In the genomic region with DNA sequence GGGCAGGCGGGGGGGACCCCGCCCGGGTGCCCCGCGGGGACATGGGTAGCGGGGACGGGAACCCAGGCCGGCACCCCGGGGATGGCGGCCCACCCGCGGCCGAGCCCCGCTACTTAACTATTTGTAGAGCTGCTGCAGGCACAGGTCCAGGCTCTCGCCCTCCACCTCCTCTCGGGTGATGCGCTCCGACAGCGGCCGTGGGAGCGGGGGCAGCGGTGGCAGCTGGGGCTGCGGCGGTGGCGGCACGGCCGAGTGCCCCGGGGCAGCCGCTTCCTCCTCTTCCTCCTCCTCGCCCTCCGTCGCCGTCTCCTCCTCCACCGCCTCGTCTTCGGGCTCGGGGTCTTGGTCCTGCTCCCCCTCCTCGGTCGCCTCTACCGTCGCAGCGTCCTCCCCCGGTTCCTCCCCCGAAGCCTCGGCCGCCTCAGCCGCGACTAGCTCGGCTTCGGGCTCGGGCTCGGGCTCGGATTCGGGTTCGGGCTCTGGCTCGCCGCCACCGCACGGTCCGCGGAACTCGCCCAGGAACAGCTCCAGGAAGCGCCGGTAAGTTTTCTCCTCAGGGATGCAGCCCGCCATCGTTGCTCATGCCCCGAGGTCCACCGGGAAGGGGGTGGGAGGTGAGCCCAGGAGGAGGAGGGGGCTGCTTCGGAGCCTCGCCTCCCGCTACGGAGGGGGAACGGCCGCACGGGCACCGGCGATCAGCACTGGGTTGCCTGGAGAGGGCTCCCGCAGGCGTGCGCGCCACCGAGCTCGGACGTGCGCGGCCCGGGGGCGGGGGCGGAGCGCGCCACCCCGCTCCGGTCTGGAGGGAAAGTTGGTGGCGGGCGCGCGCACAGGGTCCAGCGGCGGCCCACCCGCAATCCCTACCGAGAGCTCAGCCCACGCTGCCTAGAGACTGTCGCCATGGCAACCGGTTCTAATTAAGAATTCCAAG, we compare ENCODE assay signal across 8 mouse cellular contexts. TPM values are rescaled to one million over a fixed set of nuclear protein-coding genes. Genes with fewer than 3 reads are reported as not detected.
A peak's percentile ranks its signal among the peaks of the same experiment; 100 is the strongest.
DNase-seq lines count a peak whose midpoint lies in the region; ATAC-seq and TF ChIP-seq lines count a peak whose summit lies in the region.

Gene Ppm1e (minus strand): TSS at position 693 of the 931 bp plus-strand sequence.

- H3K4me3 ChIP-seq in forebrain, embryonic 13.5 days = peak within 1 kb of the TSS; percentile 88
- peak within 1 kb of the TSS; percentile 86 for H3K4me3 ChIP-seq in liver, embryonic 16.5 days (ENCODE audit: low read depth, low read length)
- peak within 1 kb of the TSS; percentile 90 for H3K4me3 ChIP-seq in neural tube, embryonic 14.5 days (ENCODE audit: low read depth, low read length)
- H3K4me3 ChIP-seq in testis, adult 2 months (ENCODE audit: control insufficient read depth, low read depth, low read length) = peak within 1 kb of the TSS; percentile 87

- TF ChIP-seq CTCF in testis, adult 2 months (IDR thresholded peaks at IDR 0.05; ENCODE audit: control insufficient read depth, insufficient read depth, insufficient replicate concordance, low read depth, low read length) = no peak

- intact Hi-C loops in heart, postnatal 10 days (cut with DNase I) = loop anchor here (5.0 kb wide), 2 partner anchors 41 to 111 kb away; no protein-coding TSS in a partner anchor

- no peak for TF ChIP-seq POLR2A in testis, adult 2 months (IDR thresholded peaks at IDR 0.05; ENCODE audit: control insufficient read depth, low read depth, low read length)

- peak; percentile 54 for ATAC-seq in CD4-positive, CD25-positive, alpha-beta regulatory T cell, adult 4 months
- ATAC-seq in cerebellum, adult (ENCODE audit: insufficient number of reproducible peaks, low FRiP score, low TSS enrichment) = peak; percentile 70; the same call in 1 of the 2 replicates
- ATAC-seq in forebrain, embryonic 13.5 days = peak; percentile 96
- peak; percentile 98 for ATAC-seq in liver, embryonic 16.5 days (ENCODE audit: low read depth)
- ATAC-seq in neural tube, embryonic 14.5 days (ENCODE audit: low read depth) = peak; percentile 97

- DNase-seq in heart, postnatal 10 days = peak; percentile 78
- peak; percentile 82 to 87 for DNase-seq in kidney, postnatal 4 days

- H3K27ac ChIP-seq in forebrain, embryonic 13.5 days = peak within 1 kb of the TSS; percentile 83
- peak within 1 kb of the TSS; percentile 61 for H3K27ac ChIP-seq in liver, embryonic 16.5 days (ENCODE audit: low read length)
- peak within 1 kb of the TSS; percentile 87 for H3K27ac ChIP-seq in neural tube, embryonic 14.5 days (ENCODE audit: low read depth, low read length)
- H3K27ac ChIP-seq in testis, adult 2 months (ENCODE audit: control insufficient read depth, insufficient read depth, low read depth, low read length) = no peak within 1 kb of the TSS; the same call in none of the 2 replicates

- peak within 1 kb of the TSS; percentile 83 for H3K4me2 ChIP-seq in forebrain, embryonic 13.5 days
- H3K4me2 ChIP-seq in liver, embryonic 16.5 days (ENCODE audit: low read depth, low read length) = peak within 1 kb of the TSS; percentile 93
- H3K4me2 ChIP-seq in neural tube, embryonic 14.5 days (ENCODE audit: low read depth, low read length) = peak within 1 kb of the TSS; percentile 74

- peaks cover 9% of the 10 kb centered on the region; the same call in 1 of the 2 replicates for H3K36me3 ChIP-seq in forebrain, embryonic 13.5 days (ENCODE audit: poor library complexity, severe bottlenecking)
- no peaks in the 10 kb centered on the region for H3K36me3 ChIP-seq in liver, embryonic 16.5 days (ENCODE audit: control insufficient read depth, insufficient read depth)
- H3K36me3 ChIP-seq in neural tube, embryonic 14.5 days (ENCODE audit: control insufficient read depth, insufficient read depth, low read length) = no peaks in the 10 kb centered on the region
- H3K36me3 ChIP-seq in testis, adult 2 months (ENCODE audit: control insufficient read depth, insufficient read depth, low read length) = no peaks in the 10 kb centered on the region

- no peaks in the 10 kb centered on the region for H3K9me3 ChIP-seq in forebrain, embryonic 13.5 days (replicated peaks)
- no peaks in the 10 kb centered on the region for H3K9me3 ChIP-seq in liver, embryonic 16.5 days (replicated peaks; ENCODE audit: control insufficient read depth, low read length)
- H3K9me3 ChIP-seq in neural tube, embryonic 14.5 days (ENCODE audit: control insufficient read depth, low read length) = no peaks in the 10 kb centered on the region

- peak within 1 kb of the TSS; percentile 92 for H3K9ac ChIP-seq in forebrain, embryonic 13.5 days
- peak within 1 kb of the TSS; percentile 85 for H3K9ac ChIP-seq in liver, embryonic 16.5 days (ENCODE audit: low read depth, low read length)
- peak within 1 kb of the TSS; percentile 85 for H3K9ac ChIP-seq in neural tube, embryonic 14.5 days (replicated peaks; ENCODE audit: low read depth, low read length)

- WGBS in forebrain, embryonic 13.5 days = under 1% methylated on average over 50 of the region's 104 CpGs
- under 1% methylated on average over 88 of the region's 104 CpGs for WGBS in liver, embryonic 16.5 days (ENCODE audit: insufficient replicate concordance)
- under 1% methylated on average over 77 of the region's 104 CpGs for WGBS in neural tube, embryonic 14.5 days

- no peaks in the 10 kb centered on the region for H3K27me3 ChIP-seq in forebrain, embryonic 13.5 days
- peaks cover 40% of the 10 kb centered on the region for H3K27me3 ChIP-seq in liver, embryonic 16.5 days (ENCODE audit: control insufficient read depth, insufficient read depth, low read depth, low read length)
- H3K27me3 ChIP-seq in neural tube, embryonic 14.5 days (ENCODE audit: control insufficient read depth, insufficient read depth, low read length) = no peaks in the 10 kb centered on the region
- no peaks in the 10 kb centered on the region for H3K27me3 ChIP-seq in testis, adult 2 months (ENCODE audit: control insufficient read depth, insufficient read depth, low read length)

- H3K4me1 ChIP-seq in forebrain, embryonic 13.5 days = peaks cover 11% of the 10 kb centered on the region
- H3K4me1 ChIP-seq in liver, embryonic 16.5 days (ENCODE audit: control insufficient read depth, low read depth, low read length) = peaks cover 17% of the 10 kb centered on the region
- H3K4me1 ChIP-seq in neural tube, embryonic 14.5 days (ENCODE audit: control insufficient read depth, insufficient read depth, low read length) = no peaks in the 10 kb centered on the region
- no peaks in the 10 kb centered on the region; the same call in 1 of the 2 replicates for H3K4me1 ChIP-seq in testis, adult 2 months (ENCODE audit: control insufficient read depth, insufficient read depth, low read length)

RNA-seq across cellular contexts. Expression of gene Ppm1e, which starts in this region (rescaled TPM):
- under 1 TPM; 0.66 to 0.96 TPM for polyA plus RNA-seq in CD4-positive, CD25-positive, alpha-beta regulatory T cell, adult 4 months (2017; shearing (Covaris generic))
- 16.8 and 17.4 TPM in 2 replicates for polyA plus RNA-seq in forebrain, embryonic 13.5 days (2015; fragmentation: Nextera tagmentation; extraction: Ambion mirVana)
- total RNA-seq in heart, postnatal 10 days (2021) = 10 to 100 TPM; 12.7 to 13.7 TPM
- polyA plus RNA-seq in liver, embryonic 16.5 days (2015; fragmentation: Nextera tagmentation; extraction: Ambion mirVana) = 1.1 and 1.6 TPM in 2 replicates
- polyA plus RNA-seq in neural tube, embryonic 14.5 days (2014; fragmentation: Nextera tagmentation; extraction: Ambion mirVana) = 39.3 and 40.2 TPM in 2 replicates
- 3.5 and 4.1 TPM in 2 replicates for polyA plus RNA-seq in testis, adult 2 months (2012; rRNA removed)

Comparison
In these comparisons a context has a peak if more than half of its experiments do, and no peak if none do; other contexts are left out.
1. Peak in ATAC-seq in CD4-positive, CD25-positive, alpha-beta regulatory T cell, adult 4 months; RNA of the gene not detected or under 1 TPM.